Mouse (Mus musculus) liver, adult 2 months (tissue): Measurements from ENCODE around the gene Cir1. TPM values are rescaled to one million over a fixed set of nuclear protein-coding genes. Genes with fewer than 3 reads are reported as not detected.

ENCODE experiments used
- DNase-seq: peaks from one replicate; pipeline ENCODE4 v3.0.0-alpha.2; 2011; ENCODE audit warnings: low read depth, low spot score; ENCODE audit errors: extremely low read depth
- H3K27ac ChIP-seq: fragments of 200-500 bp; replicated peaks from 2 replicates; pipeline ENCODE4 v1.5.1; 2012; ENCODE audit warnings: low read depth, mild to moderate bottlenecking, control low read depth, inconsistent platforms, low read length; ENCODE audit not compliant: insufficient read depth
- H3K27me3 ChIP-seq: fragments of 200-500 bp; 2 replicates; pipeline ENCODE4 v1.6.1; 2012; ENCODE audit warnings: mild to moderate bottlenecking, moderate library complexity, low read length, inconsistent platforms; ENCODE audit not compliant: control insufficient read depth, insufficient read depth
- H3K36me3 ChIP-seq: fragments of 200-500 bp; 2 replicates; pipeline ENCODE4 v1.6.1; 2012; ENCODE audit warnings: low read length, inconsistent platforms; ENCODE audit not compliant: control insufficient read depth, insufficient read depth
- H3K4me1 ChIP-seq: fragments of 200-500 bp; 2 replicates; pipeline ENCODE4 v1.6.1; 2011; ENCODE audit warnings: low read length; ENCODE audit not compliant: control insufficient read depth, insufficient read depth
- H3K4me3 ChIP-seq: fragments of 200-500 bp; 2 replicates; pipeline ENCODE4 v1.5.1; 2011; ENCODE audit warnings: low read depth, mild to moderate bottlenecking, control low read depth, low read length, moderate library complexity; ENCODE audit not compliant: insufficient read depth
- H3K79me2 ChIP-seq: fragments of 200-500 bp; 2 replicates; pipeline ENCODE4 v1.6.1; 2012; ENCODE audit warnings: inconsistent platforms, mild to moderate bottlenecking, low read length, moderate library complexity; ENCODE audit not compliant: control insufficient read depth, insufficient read depth
- H3K9ac ChIP-seq: fragments of 200-500 bp; 2 replicates; pipeline ENCODE4 v1.6.1; 2012; ENCODE audit warnings: low read depth, mild to moderate bottlenecking, control low read depth, inconsistent platforms, low read length
- CTCF ChIP-seq: fragments of 200-500 bp; IDR thresholded peaks from 2 replicates; pipeline ENCODE4 v1.5.1; 2011; ENCODE audit warnings: low read depth, low read length, control low read depth
- POLR2A ChIP-seq: fragments of 200-500 bp; IDR thresholded peaks from 2 replicates; pipeline ENCODE4 v1.6.1; 2011; ENCODE audit warnings: low read length, control low read depth; ENCODE audit not compliant: insufficient read depth; ENCODE audit errors: extremely low read depth
- WGBS: fragments of 180-500 bp; shearing (Covaris S2); methylation state at CpG from one replicate; pipeline ENCODE4 v1.1.7; 2018; 5-methylcytosine and 5-hydroxymethylcytosine counted together
- polyA plus RNA-seq: library from polyadenylated mRNA; depleted of rRNA; stranded (reverse); fragments of >200 nt; gene quantifications from 2 replicates; pipeline ENCODE4 v1.2.3, GENCODE M21; 2012
- total RNA-seq: library from RNA; depleted of rRNA; stranded (reverse); fragments of >200 nt; gene quantifications from 2 replicates; pipeline ENCODE4 v1.2.3, GENCODE M21; 2014

Gene Cir1
- total and polyA plus RNA-seq, 2 experiments = 2.0 to 11.9 TPM

- 73% methylated on average over 5 of the region's 5 CpGs for WGBS
- Histone ChIP-seq H3K9ac (no peak overlapping the region), H3K4me3 (no peak overlapping the region), H3K36me3 (peaks cover 30% of the 10 kb centered on the region), H3K27me3 (no peaks in the 10 kb centered on the region), H3K4me1 (no peaks in the 10 kb centered on the region), H3K79me2 (no peaks in the 10 kb centered on the region), H3K27ac (no peak overlapping the region)
- no peak for DNase-seq
- TF ChIP-seq POLR2A (no peak), CTCF (no peak)
Observed at GRCm38 (mm10) chr2:73351496-73351895, 39.0 kb upstream of the Cir1 start.

- Histone ChIP-seq H3K36me3 (peaks cover 22% of the 10 kb centered on the region), H3K4me1 (no peaks in the 10 kb centered on the region), H3K9ac (no peak overlapping the region), H3K27ac (no peak overlapping the region), H3K79me2 (no peaks in the 10 kb centered on the region), H3K27me3 (no peaks in the 10 kb centered on the region), H3K4me3 (no peak overlapping the region)
- WGBS = 82% methylated on average over 6 of the region's 6 CpGs
- TF ChIP-seq POLR2A = no peak
- no peak for TF ChIP-seq CTCF
- no peak for DNase-seq
Observed at GRCm38 (mm10) chr2:73348221-73348620, 35.7 kb upstream of the Cir1 start.

GRCm38 (mm10) chr2:73347766-73348165 lies 35.3 kb upstream of the Cir1 start:
- DNase-seq = no peak
- H3K79me2 ChIP-seq = no peaks in the 10 kb centered on the region
- H3K36me3 ChIP-seq = peaks cover 22% of the 10 kb centered on the region
- no peaks in the 10 kb centered on the region for H3K27me3 ChIP-seq
- 90% methylated on average over 9 of the region's 9 CpGs for WGBS
- no peak overlapping the region for H3K27ac ChIP-seq
- TF ChIP-seq CTCF (no peak), POLR2A (no peak)
- H3K4me3 ChIP-seq = no peak overlapping the region
- H3K9ac ChIP-seq = no peak overlapping the region
- H3K4me1 ChIP-seq = no peaks in the 10 kb centered on the region

GRCm38 (mm10) chr2:73347136-73347535 lies 34.6 kb upstream of the Cir1 start:
- no peaks in the 10 kb centered on the region for H3K79me2 ChIP-seq
- peaks cover 21% of the 10 kb centered on the region for H3K36me3 ChIP-seq
- H3K4me1 ChIP-seq = no peaks in the 10 kb centered on the region
- no peak overlapping the region for H3K9ac ChIP-seq
- DNase-seq = no peak
- no peak for TF ChIP-seq CTCF
- no peak for TF ChIP-seq POLR2A
- H3K27ac ChIP-seq = no peak overlapping the region
- WGBS = 83% methylated on average over 6 of the region's 6 CpGs
- no peak overlapping the region for H3K4me3 ChIP-seq
- H3K27me3 ChIP-seq = no peaks in the 10 kb centered on the region

GRCm38 (mm10) chr2:73346345-73347086 lies 34.0 kb upstream of the Cir1 start:
- DNase-seq = no peak
- Histone ChIP-seq H3K79me2 (no peaks in the 10 kb centered on the region), H3K4me3 (no peak overlapping the region), H3K27ac (no peak overlapping the region), H3K36me3 (peaks cover 16% of the 10 kb centered on the region), H3K27me3 (no peaks in the 10 kb centered on the region), H3K9ac (no peak overlapping the region), H3K4me1 (no peaks in the 10 kb centered on the region)
- WGBS = 87% methylated on average over 13 of the region's 13 CpGs
- TF ChIP-seq POLR2A (no peak), CTCF (no peak)

- Histone ChIP-seq H3K27me3 (no peaks in the 10 kb centered on the region), H3K4me1 (no peaks in the 10 kb centered on the region), H3K9ac (no peak overlapping the region), H3K4me3 (no peak overlapping the region), H3K36me3 (peaks cover 9% of the 10 kb centered on the region; the same call in 1 of the 2 replicates), H3K27ac (no peak overlapping the region), H3K79me2 (no peaks in the 10 kb centered on the region)
- no peak for TF ChIP-seq CTCF
- TF ChIP-seq POLR2A = no peak
- DNase-seq = no peak
- WGBS = 95% methylated on average over 4 of the region's 4 CpGs
Observed at GRCm38 (mm10) chr2:73345204-73345603, 32.7 kb upstream of the Cir1 start.
